Mouse (Mus musculus) hindbrain, embryonic 14.5 days (tissue): ENCODE results near the gene Jag1. TPM values are rescaled to one million over a fixed set of nuclear protein-coding genes. Genes with fewer than 3 reads are reported as not detected.

Experiments
- polyA plus RNA-seq: library from polyadenylated mRNA; unstranded; fragments of >200 nt; fragmentation: Nextera tagmentation; extraction: Ambion mirVana; gene quantifications from 2 replicates; pipeline ENCODE4 v1.2.1, GENCODE M21; 2014

Jag1 gene
- polyA plus RNA-seq, 1 experiment from 2014 or later, result 14.7 TPM

Other genes with a start within 250 kb of the Jag1 start
- gene AL731706.2, start 231.0 kb downstream of the Jag1 start, polyA plus RNA-seq, result 23.4 and 24.4 TPM in 2 replicates
- 13.0 and 13.7 TPM in 2 replicates for gene Slx4ip, start 225.4 kb downstream of the Jag1 start, polyA plus RNA-seq
- 23.5 and 24.0 TPM in 2 replicates for gene AL731706.1, start 225.3 kb downstream of the Jag1 start, polyA plus RNA-seq
- 11.7 and 16.5 TPM in 2 replicates for gene Mkks, start 225.3 kb downstream of the Jag1 start, polyA plus RNA-seq